Mouse (Mus musculus) heart, postnatal 0 days (tissue): ENCODE results near the gene Gk2.

Experiments
- CTCF ChIP-seq: IDR thresholded peaks from 2 replicates; pipeline ENCODE4 v1.5.1; 2016; ENCODE audit warnings: antibody characterized with exemption, control low read depth, low read depth
- EP300 ChIP-seq: IDR thresholded peaks from 2 replicates; pipeline ENCODE4 v1.6.1; 2016; ENCODE audit warnings: antibody characterized with exemption, low read depth

DNA sequence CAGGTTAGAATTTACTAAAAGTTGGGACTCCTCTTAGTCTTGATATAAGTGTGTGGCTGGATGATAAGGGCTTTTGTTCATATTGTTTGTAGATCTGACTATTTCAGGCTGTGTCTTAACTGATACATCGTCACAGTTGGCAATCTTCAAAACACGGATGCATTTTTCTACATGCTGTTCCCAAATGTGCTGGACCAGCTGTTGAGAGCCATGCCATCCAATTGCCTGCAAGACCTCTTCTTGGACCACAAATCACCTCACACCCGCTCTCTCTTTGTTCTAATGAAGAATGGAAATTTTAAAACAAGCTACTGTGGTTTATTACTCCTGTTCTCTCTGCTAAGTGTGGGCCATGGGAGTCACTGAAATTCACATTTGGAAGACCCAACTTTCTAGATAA is 9.1 kb upstream of the Gk2 start:
- TF ChIP-seq CTCF (no peak), EP300 (no peak)
